Mouse (Mus musculus) cerebellum, adult 2 months (tissue): ENCODE data around the gene Nr1h4. TPM values are rescaled to one million over a fixed set of nuclear protein-coding genes. Genes with fewer than 3 reads are reported as not detected.

Source experiments
- DNase-seq, 2 experiments: peaks; one replicate each; pipeline ENCODE4 v3.0.0; 2021
- H3K27ac ChIP-seq: fragments of 200-500 bp; 2 replicates; pipeline ENCODE4 v1.5.1; 2012; ENCODE audit warnings: low read length, control low read depth, inconsistent platforms; ENCODE audit not compliant: insufficient read depth
- H3K27me3 ChIP-seq: fragments of 200-500 bp; 2 replicates; pipeline ENCODE4 v1.6.1; 2012; ENCODE audit warnings: inconsistent platforms, mild to moderate bottlenecking, low read length, moderate library complexity; ENCODE audit not compliant: control insufficient read depth, insufficient read depth
- H3K4me1 ChIP-seq: fragments of 200-500 bp; 2 replicates; pipeline ENCODE4 v1.6.1; 2011; ENCODE audit warnings: low read length; ENCODE audit not compliant: control insufficient read depth, insufficient read depth
- H3K4me3 ChIP-seq: fragments of 200-500 bp; replicated peaks from 2 replicates; pipeline ENCODE3; 2011; ENCODE audit warnings: mild to moderate bottlenecking, low read depth, low read length, control low read depth; ENCODE audit not compliant: insufficient read depth
- CTCF ChIP-seq: fragments of 200-500 bp; IDR thresholded peaks from 2 replicates; pipeline ENCODE4 v1.5.1; 2011; ENCODE audit warnings: low read depth, mild to moderate bottlenecking, control low read depth, low read length, moderate library complexity, borderline replicate concordance; ENCODE audit not compliant: insufficient read depth
- POLR2A ChIP-seq: fragments of 200-500 bp; IDR thresholded peaks from 2 replicates; pipeline ENCODE4 v1.6.1; 2011; ENCODE audit warnings: low read length, control low read depth, borderline replicate concordance; ENCODE audit not compliant: insufficient read depth
- WGBS: fragments of 180-500 bp; shearing (Covaris S2); methylation state at CpG from one replicate; pipeline ENCODE4 v1.1.7; 2018; 5-methylcytosine and 5-hydroxymethylcytosine counted together
- polyA plus RNA-seq: library from polyadenylated mRNA; depleted of rRNA; stranded (reverse); fragments of >200 nt; gene quantifications from 2 replicates; pipeline ENCODE4 v1.2.3, GENCODE M21; 2012

The Nr1h4 gene
- polyA plus RNA-seq, 1 experiment = 0.08 TPM

DNA sequence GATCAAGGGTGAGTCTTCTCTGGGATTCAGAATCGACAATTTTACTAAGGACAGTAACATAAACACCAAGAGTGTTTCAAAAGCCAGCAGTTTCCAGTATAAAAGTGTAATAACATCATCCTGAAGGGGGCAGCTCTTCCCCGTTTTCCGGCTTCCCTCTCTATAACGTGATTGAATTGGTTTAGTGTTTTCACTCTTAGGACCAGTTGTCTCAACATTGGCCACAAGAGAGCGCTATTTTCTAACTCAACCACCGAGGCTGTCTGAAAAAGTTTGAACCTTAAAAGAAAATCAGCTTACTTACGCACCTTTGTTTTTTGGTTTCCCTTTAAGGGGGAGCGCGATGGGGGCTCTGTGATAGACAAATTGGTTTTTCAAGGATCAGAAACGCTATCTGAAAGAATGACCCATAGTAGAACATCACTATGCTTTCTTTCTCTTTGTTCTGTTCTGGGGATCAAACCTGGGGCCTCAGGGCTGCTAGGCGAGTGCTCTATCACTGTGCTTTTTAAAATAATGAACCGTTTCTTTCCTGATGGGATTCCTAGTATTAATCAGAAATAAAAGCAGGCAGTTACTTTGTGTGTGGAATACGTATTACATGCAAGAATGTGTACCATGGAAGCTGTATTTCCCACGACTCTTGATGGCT is 71.4 kb downstream of the Nr1h4 start:
- Histone ChIP-seq H3K4me1 (no peaks in the 10 kb centered on the region), H3K27ac (no peak overlapping the region), H3K4me3 (no peak overlapping the region), H3K27me3 (no peaks in the 10 kb centered on the region)
- peak; percentile 64 to 73 for DNase-seq
- WGBS = 23% methylated on average over 14 of the region's 14 CpGs
- TF ChIP-seq CTCF = peak; percentile 51; the same call in 1 of the 2 replicates
- no peak for TF ChIP-seq POLR2A

DNA sequence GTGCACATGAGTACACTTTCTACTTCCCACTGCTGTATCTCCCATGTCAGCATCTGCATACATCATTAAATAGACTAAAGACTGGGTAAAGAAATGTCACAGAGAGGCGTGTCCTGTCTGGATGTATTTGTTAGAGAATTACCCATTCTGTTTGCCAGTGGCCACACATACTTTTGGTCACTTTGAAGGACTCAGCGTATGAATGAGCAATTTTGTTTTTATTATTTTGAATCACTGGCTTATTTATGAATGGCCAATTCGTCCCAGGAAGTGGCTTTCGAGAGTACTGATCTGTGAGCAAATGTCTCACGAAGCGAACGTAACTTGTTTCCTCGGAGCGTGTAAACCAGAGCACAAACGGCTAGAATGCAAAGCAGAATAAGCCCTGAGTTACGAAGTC is 72.4 kb downstream of the Nr1h4 start:
- TF ChIP-seq CTCF = no peak
- TF ChIP-seq POLR2A = no peak
- H3K27ac ChIP-seq = no peak overlapping the region
- no peak overlapping the region for H3K4me3 ChIP-seq
- 58% methylated on average over 11 of the region's 11 CpGs for whole genome bisulfite sequencing
- no peaks in the 10 kb centered on the region for H3K27me3 ChIP-seq
- DNase-seq = no peak
- H3K4me1 ChIP-seq = no peaks in the 10 kb centered on the region

DNA sequence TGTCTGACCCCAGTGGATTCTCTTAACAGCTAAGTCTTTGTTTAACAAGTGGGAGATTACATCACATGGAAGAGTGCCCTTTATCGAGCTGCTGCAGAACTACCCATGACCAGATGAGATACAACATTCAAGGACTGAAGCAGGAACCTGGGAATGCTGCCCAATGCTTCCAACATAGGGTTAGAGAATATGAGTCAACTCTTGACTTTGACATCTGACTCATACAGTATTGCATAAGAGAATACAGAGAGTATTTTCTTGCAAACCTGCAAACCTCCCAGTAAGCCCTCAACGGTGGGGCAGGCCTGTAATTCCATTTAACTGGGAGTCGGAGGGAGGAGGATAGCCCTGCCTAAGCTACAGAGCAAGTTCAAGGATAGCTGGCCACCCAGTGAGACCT is 74.6 kb downstream of the Nr1h4 start:
- Histone ChIP-seq H3K4me3 (no peak overlapping the region), H3K4me1 (no peaks in the 10 kb centered on the region), H3K27me3 (no peaks in the 10 kb centered on the region), H3K27ac (no peak overlapping the region)
- DNase-seq = no peak
- 78% methylated on average over 3 of the region's 3 CpGs for WGBS
- TF ChIP-seq CTCF = no peak
- TF ChIP-seq POLR2A = no peak

- no peaks in the 10 kb centered on the region for H3K27me3 ChIP-seq
- no peak overlapping the region for H3K4me3 ChIP-seq
- no peak for TF ChIP-seq POLR2A
- no peak for TF ChIP-seq CTCF
- no peak for DNase-seq
- WGBS = 84% methylated on average over 3 of the region's 3 CpGs
- H3K27ac ChIP-seq = no peak overlapping the region
- no peaks in the 10 kb centered on the region for H3K4me1 ChIP-seq
Observed at GRCm38 (mm10) chr10:89453794-89454193, 79.6 kb downstream of the Nr1h4 start.

GRCm38 (mm10) chr10:89453068-89453641 is 80.2 kb downstream of the Nr1h4 start:
- DNase-seq = no peak
- H3K27ac ChIP-seq = no peak overlapping the region
- H3K27me3 ChIP-seq = no peaks in the 10 kb centered on the region
- no peak overlapping the region for H3K4me3 ChIP-seq
- 79% methylated on average over 15 of the region's 15 CpGs for WGBS
- H3K4me1 ChIP-seq = no peaks in the 10 kb centered on the region
- TF ChIP-seq POLR2A (no peak), CTCF (no peak)

DNA sequence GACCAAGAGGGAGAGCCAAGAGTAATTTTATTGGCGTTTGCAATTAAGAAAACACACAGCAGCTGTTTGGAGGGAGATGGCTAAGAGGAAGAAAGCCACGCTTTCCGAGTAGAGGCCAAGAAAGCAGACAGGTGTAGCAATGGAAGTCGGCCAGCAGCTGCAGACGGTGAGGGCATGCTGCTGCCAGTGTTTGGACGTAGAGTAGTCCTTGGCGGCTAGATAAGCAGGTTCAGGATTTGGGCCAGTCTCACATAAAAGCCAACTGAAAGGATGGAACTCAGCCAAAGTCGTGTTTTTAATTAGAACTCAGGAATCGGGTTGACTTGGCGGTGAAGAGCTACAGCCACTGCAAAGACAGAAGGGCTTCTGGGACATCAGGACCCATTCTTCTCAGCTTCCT is 83.0 kb downstream of the Nr1h4 start:
- peak; percentile 22 to 49 for DNase-seq
- no peaks in the 10 kb centered on the region for H3K4me1 ChIP-seq
- no peak for TF ChIP-seq POLR2A
- H3K4me3 ChIP-seq = no peak overlapping the region
- no peaks in the 10 kb centered on the region for H3K27me3 ChIP-seq
- no peak overlapping the region for H3K27ac ChIP-seq
- 4% methylated on average over 10 of the region's 10 CpGs for WGBS

DNA sequence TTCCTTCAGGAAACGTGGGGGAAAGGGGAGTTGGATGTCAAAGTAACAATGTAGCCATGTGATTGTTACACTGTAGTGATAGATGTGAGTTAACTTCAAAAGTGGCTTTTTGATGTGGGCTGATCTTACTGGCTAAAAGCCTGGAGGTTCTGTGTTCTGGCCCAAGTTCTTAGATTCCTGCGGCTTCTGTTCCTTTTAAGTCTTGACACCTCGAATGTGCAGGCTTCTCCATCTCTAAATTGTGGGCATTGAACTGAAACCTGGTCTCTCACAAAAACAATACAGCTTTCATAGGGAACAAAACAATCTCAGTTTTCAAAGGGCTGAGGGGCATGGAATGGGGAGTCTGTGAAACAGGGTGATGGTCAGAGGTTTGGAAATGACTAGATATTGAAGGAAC is 89.0 kb downstream of the Nr1h4 start:
- no peak for TF ChIP-seq POLR2A
- TF ChIP-seq CTCF = no peak
- Histone ChIP-seq H3K4me3 (no peak overlapping the region), H3K27me3 (no peaks in the 10 kb centered on the region), H3K4me1 (no peaks in the 10 kb centered on the region), H3K27ac (no peak overlapping the region)
- no peak for DNase-seq
- 38% methylated on average over 3 of the region's 3 CpGs for WGBS

GRCm38 (mm10) chr10:89443623-89444151 is 89.7 kb downstream of the Nr1h4 start, which contains the start of gene Gas2l3:
TSS of gene Gas2l3 (minus strand) at chr10:89443967.
- WGBS = under 1% methylated on average over 39 of the region's 39 CpGs
- Histone ChIP-seq H3K27ac (no peak within 1 kb of the TSS), H3K27me3 (no peaks in the 10 kb centered on the region), H3K4me3 (peak within 1 kb of the TSS; percentile 88), H3K4me1 (no peaks in the 10 kb centered on the region)
- DNase-seq = peak; percentile 75 to 79
- TF ChIP-seq POLR2A = no peak
- TF ChIP-seq CTCF = no peak
